Mouse (Mus musculus) limb, embryonic 14.5 days (tissue): ENCODE results near the gene Trmt61a. TPM values are rescaled to one million over a fixed set of nuclear protein-coding genes. Genes with fewer than 3 reads are reported as not detected.

ENCODE experiments used
- ATAC-seq: fragments of 200-750 bp; cut with Nextera tagmentation; 2 replicates; pipeline ENCODE4 v1.8.0; 2017; ENCODE audit warnings: low read depth, moderate number of reproducible peaks, moderate TSS enrichment; ENCODE audit not compliant: low FRiP score
- DNase-seq: peaks from one replicate; pipeline ENCODE4 v3.0.0-alpha.2; 2015; ENCODE audit warnings: low spot score
- H3K27ac ChIP-seq: fragments of 300-500 bp; sonication (generic); replicated peaks from 2 replicates; pipeline ENCODE4 v1.5.1; 2014; ENCODE audit warnings: low read depth, mild to moderate bottlenecking, low read length, moderate library complexity, mixed read lengths
- H3K27me3 ChIP-seq: fragments of 300-500 bp; sonication (generic); 2 replicates; pipeline ENCODE4 v1.6.1; 2014; ENCODE audit warnings: low read length, mixed read lengths; ENCODE audit not compliant: control insufficient read depth, insufficient read depth
- H3K36me3 ChIP-seq: fragments of 300-500 bp; sonication (generic); 2 replicates; pipeline ENCODE4 v1.6.1; 2014; ENCODE audit warnings: mild to moderate bottlenecking, low read length, moderate library complexity, mixed read lengths; ENCODE audit not compliant: control insufficient read depth, insufficient read depth
- H3K4me1 ChIP-seq: fragments of 300-500 bp; sonication (generic); 2 replicates; pipeline ENCODE4 v1.6.1; 2014; ENCODE audit warnings: antibody characterized with exemption, low read length, mixed read lengths; ENCODE audit not compliant: control insufficient read depth, insufficient read depth
- H3K4me2 ChIP-seq: fragments of 300-500 bp; sonication (generic); replicated peaks from 2 replicates; pipeline ENCODE4 v1.6.1; 2014; ENCODE audit warnings: low read depth, mild to moderate bottlenecking, low read length, moderate library complexity; ENCODE audit not compliant: severe bottlenecking
- H3K4me3 ChIP-seq: fragments of 300-500 bp; sonication (generic); replicated peaks from 2 replicates; pipeline ENCODE4 v1.5.1; 2014; ENCODE audit warnings: low read length
- H3K9ac ChIP-seq: fragments of 300-500 bp; sonication (generic); 2 replicates; pipeline ENCODE4 v1.6.1; 2014; ENCODE audit warnings: mild to moderate bottlenecking, low read depth, low read length, moderate library complexity; ENCODE audit not compliant: severe bottlenecking
- H3K9me3 ChIP-seq: fragments of 300-500 bp; sonication (generic); 2 replicates; pipeline ENCODE4 v1.6.1; 2016; ENCODE audit warnings: low read length; ENCODE audit not compliant: control insufficient read depth
- POLR2A ChIP-seq: fragments of 200-500 bp; IDR thresholded peaks from 2 replicates; pipeline ENCODE4 v1.8.0; 2012; ENCODE audit warnings: inconsistent platforms, mild to moderate bottlenecking, moderate library complexity, borderline replicate concordance; ENCODE audit not compliant: insufficient read depth, insufficient read length; ENCODE audit errors: extremely low read depth
- whole genome bisulfite sequencing: fragments of 180-500 bp; shearing (Covaris S2); extraction: QIAGEN DNeasy Blood & Tissue Kit; methylation state at CpG from one replicate; pipeline ENCODE4 v1.1.7; 2014; 5-methylcytosine and 5-hydroxymethylcytosine counted together
- polyA plus RNA-seq, 2 experiments: library from polyadenylated mRNA; depleted of rRNA in 1 of 2; stranded (reverse) in 1 of 2; unstranded in 1 of 2; fragments of >200 nt; fragmentation: Nextera tagmentation in 1 of 2; extraction: Ambion mirVana in 1 of 2; gene quantifications; 2 replicates each; pipeline versions ENCODE4 v1.2.1 to v1.2.3; 2012 to 2014

Trmt61a gene
- polyA plus RNA-seq, 2 experiments, result 7.3 to 30.8 TPM

- Histone ChIP-seq H3K4me1 (peaks cover 24% of the 10 kb centered on the region), H3K27ac (no peak overlapping the region), H3K36me3 (no peaks in the 10 kb centered on the region), H3K9me3 (no peaks in the 10 kb centered on the region), H3K4me3 (peak overlapping the region; percentile 56; the same call in 1 of the 2 replicates), H3K9ac (no peak overlapping the region), H3K4me2 (no peak overlapping the region), H3K27me3 (peaks cover 43% of the 10 kb centered on the region)
- no peak for ATAC-seq
- WGBS, result 48% methylated on average over 8 of the region's 8 CpGs
- no peak for TF ChIP-seq POLR2A
- DNase-seq, result no peak
These were observed 7.9 kb upstream of the Trmt61a start for GRCm38 (mm10) chr12:111669961-111670360.

GRCm38 (mm10) chr12:111670371-111670971, 7.4 kb upstream of the Trmt61a start:
- H3K9ac ChIP-seq, result peak overlapping the region; percentile 56; the same call in 1 of the 2 replicates
- ATAC-seq, result no peak
- no peaks in the 10 kb centered on the region for H3K9me3 ChIP-seq
- DNase-seq, result no peak
- TF ChIP-seq POLR2A, result no peak
- H3K36me3 ChIP-seq, result no peaks in the 10 kb centered on the region
- H3K27ac ChIP-seq, result no peak overlapping the region
- H3K27me3 ChIP-seq, result peaks cover 43% of the 10 kb centered on the region
- 6% methylated on average over 29 of the region's 29 CpGs for WGBS
- H3K4me2 ChIP-seq, result peak overlapping the region; percentile 98
- peaks cover 24% of the 10 kb centered on the region for H3K4me1 ChIP-seq
- peak overlapping the region; percentile 56 for H3K4me3 ChIP-seq

GRCm38 (mm10) chr12:111670976-111671375, 6.9 kb upstream of the Trmt61a start:
- ATAC-seq, result no peak
- Histone ChIP-seq H3K4me1 (peaks cover 24% of the 10 kb centered on the region), H3K27ac (no peak overlapping the region), H3K36me3 (no peaks in the 10 kb centered on the region), H3K4me3 (peak overlapping the region; percentile 56), H3K9me3 (no peaks in the 10 kb centered on the region), H3K4me2 (peak overlapping the region; percentile 98), H3K27me3 (peaks cover 43% of the 10 kb centered on the region), H3K9ac (peak overlapping the region; percentile 56; the same call in 1 of the 2 replicates)
- WGBS, result under 1% methylated on average over 26 of the region's 35 CpGs
- DNase-seq, result no peak
- no peak for TF ChIP-seq POLR2A

- DNase-seq, result no peak
- H3K4me2 ChIP-seq, result peak overlapping the region; percentile 98
- H3K4me1 ChIP-seq, result peaks cover 24% of the 10 kb centered on the region
- H3K36me3 ChIP-seq, result no peaks in the 10 kb centered on the region
- peak overlapping the region; percentile 56 for H3K4me3 ChIP-seq
- peak overlapping the region; percentile 56; the same call in 1 of the 2 replicates for H3K9ac ChIP-seq
- no peak for ATAC-seq
- TF ChIP-seq POLR2A, result no peak
- H3K27ac ChIP-seq, result no peak overlapping the region
- peaks cover 43% of the 10 kb centered on the region for H3K27me3 ChIP-seq
- WGBS, result under 1% methylated on average over 32 of the region's 34 CpGs
- no peaks in the 10 kb centered on the region for H3K9me3 ChIP-seq
These were observed 6.4 kb upstream of the Trmt61a start for GRCm38 (mm10) chr12:111671431-111671902.

GRCm38 (mm10) chr12:111672176-111672575, 5.7 kb upstream of the Trmt61a start, which contains the start of gene Ckb:
Ckb (minus strand) TSS chr12:111672338.
- H3K4me3 ChIP-seq, result peak within 1 kb of the TSS; percentile 56
- under 1% methylated on average over 26 of the region's 31 CpGs for WGBS
- peaks cover 43% of the 10 kb centered on the region for H3K27me3 ChIP-seq
- H3K36me3 ChIP-seq, result no peaks in the 10 kb centered on the region
- DNase-seq (peak; percentile 83), ATAC-seq (peak; percentile 71)
- H3K9ac ChIP-seq, result peak within 1 kb of the TSS; percentile 56
- H3K4me2 ChIP-seq, result peak within 1 kb of the TSS; percentile 98
- H3K9me3 ChIP-seq, result no peaks in the 10 kb centered on the region
- TF ChIP-seq POLR2A, result no peak
- peaks cover 26% of the 10 kb centered on the region for H3K4me1 ChIP-seq
- H3K27ac ChIP-seq, result no peak within 1 kb of the TSS
